Mouse (Mus musculus): ENCODE measurements at regions not wholly inside any gene's neighbourhood (a gene's known extent, or its start where the extent isn't known, plus 50 kb on each side); places are given as distances from the start of the nearest gene placed in this dataset.

GRCm38 (mm10) chr10:84312656-84313055 lies 127.7 kb downstream of the Nuak1 start:
- Histone ChIP-seq H3K4me2 (replicated peaks; ENCODE audit: low read depth, low read length, severe bottlenecking) (no peak overlapping the region), H3K9ac (ENCODE audit: low read depth, low read length, severe bottlenecking) (no peak overlapping the region), H3K4me3 (replicated peaks; ENCODE audit: low read length) (no peak overlapping the region), H3K27ac (replicated peaks; ENCODE audit: low read depth, low read length) (no peak overlapping the region), H3K9me3 (ENCODE audit: control insufficient read depth, low read length) (no peaks in the 10 kb centered on the region), H3K27me3 (ENCODE audit: control insufficient read depth, insufficient read depth, low read length) (no peaks in the 10 kb centered on the region), H3K4me1 (ENCODE audit: control insufficient read depth, insufficient read depth, low read length) (no peaks in the 10 kb centered on the region), H3K36me3 (ENCODE audit: control insufficient read depth, insufficient read depth, low read length) (no peaks in the 10 kb centered on the region)
- ATAC-seq (ENCODE audit: low FRiP score, low read depth) (no peak), DNase-seq (ENCODE audit: low spot score) (no peak)
- WGBS: 82% methylated on average over 7 of the region's 7 CpGs
- TF ChIP-seq POLR2A (IDR thresholded peaks at IDR 0.05; ENCODE audit: borderline replicate concordance, extremely low read depth, insufficient read depth, insufficient read length): no peak

GRCm38 (mm10) chr10:84316857-84317256 lies 123.5 kb downstream of the Nuak1 start:
- no peak overlapping the region for H3K9ac ChIP-seq (ENCODE audit: low read depth, low read length, severe bottlenecking)
- no peak for DNase-seq (ENCODE audit: low spot score)
- no peaks in the 10 kb centered on the region for H3K4me1 ChIP-seq (ENCODE audit: control insufficient read depth, insufficient read depth, low read length)
- no peaks in the 10 kb centered on the region for H3K27me3 ChIP-seq (ENCODE audit: control insufficient read depth, insufficient read depth, low read length)
- H3K36me3 ChIP-seq (ENCODE audit: control insufficient read depth, insufficient read depth, low read length): no peaks in the 10 kb centered on the region
- H3K4me2 ChIP-seq (replicated peaks; ENCODE audit: low read depth, low read length, severe bottlenecking): no peak overlapping the region
- H3K27ac ChIP-seq (replicated peaks; ENCODE audit: low read depth, low read length): no peak overlapping the region
- ATAC-seq (ENCODE audit: low FRiP score, low read depth): no peak
- H3K9me3 ChIP-seq (ENCODE audit: control insufficient read depth, low read length): no peaks in the 10 kb centered on the region
- no peak overlapping the region for H3K4me3 ChIP-seq (replicated peaks; ENCODE audit: low read length)
- no peak for TF ChIP-seq POLR2A (IDR thresholded peaks at IDR 0.05; ENCODE audit: borderline replicate concordance, extremely low read depth, insufficient read depth, insufficient read length)
- 92% methylated on average over 1 of the region's 1 CpGs for WGBS

DNA sequence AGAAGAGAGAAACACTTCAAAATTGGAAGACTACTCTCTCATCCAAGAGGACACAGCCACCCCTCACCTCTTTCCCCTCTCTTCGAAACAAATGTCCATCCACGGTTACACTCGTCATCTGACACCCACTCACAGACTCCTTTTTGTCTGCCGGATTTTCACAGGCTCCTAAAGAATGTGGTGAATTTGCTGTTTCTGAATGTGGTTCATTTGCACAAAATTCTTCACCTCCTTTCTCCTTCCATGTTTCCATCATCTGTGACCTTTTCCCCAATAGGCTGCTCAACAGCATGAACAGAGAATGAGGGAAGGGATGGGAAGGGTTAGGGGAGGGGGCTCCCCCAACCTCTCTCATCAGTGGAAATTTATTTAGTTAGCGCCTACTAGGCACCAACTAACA lies 122.4 kb downstream of the Nuak1 start:
- ATAC-seq (ENCODE audit: low FRiP score, low read depth) (no peak), DNase-seq (ENCODE audit: low spot score) (no peak)
- Histone ChIP-seq H3K27me3 (ENCODE audit: control insufficient read depth, insufficient read depth, low read length) (no peaks in the 10 kb centered on the region), H3K4me2 (replicated peaks; ENCODE audit: low read depth, low read length, severe bottlenecking) (no peak overlapping the region), H3K27ac (replicated peaks; ENCODE audit: low read depth, low read length) (no peak overlapping the region), H3K9ac (ENCODE audit: low read depth, low read length, severe bottlenecking) (no peak overlapping the region), H3K9me3 (ENCODE audit: control insufficient read depth, low read length) (no peaks in the 10 kb centered on the region), H3K4me1 (ENCODE audit: control insufficient read depth, insufficient read depth, low read length) (no peaks in the 10 kb centered on the region), H3K4me3 (replicated peaks; ENCODE audit: low read length) (no peak overlapping the region), H3K36me3 (ENCODE audit: control insufficient read depth, insufficient read depth, low read length) (no peaks in the 10 kb centered on the region)
- WGBS: 39% methylated on average over 5 of the region's 5 CpGs
- TF ChIP-seq POLR2A (IDR thresholded peaks at IDR 0.05; ENCODE audit: borderline replicate concordance, extremely low read depth, insufficient read depth, insufficient read length): no peak

All from limb, embryonic 14.5 days (tissue).